Mouse (Mus musculus) intestine, embryonic 14.5 days (tissue): ENCODE measurements at regions not wholly inside any gene's neighbourhood (a gene's known extent, or its start where the extent isn't known, plus 50 kb on each side); places are given as distances from the start of the nearest gene placed in this dataset.

Experiments
- ATAC-seq: fragments of 200-750 bp; cut with Nextera tagmentation; replicated peaks from 2 replicates; pipeline ENCODE4 v1.8.0; 2017; ENCODE audit warnings: low read depth, moderate number of reproducible peaks, moderate TSS enrichment, moderate library complexity; ENCODE audit not compliant: low FRiP score, low TSS enrichment
- DNase-seq: peaks from one replicate; pipeline ENCODE4 v3.0.0-alpha.2; 2018; ENCODE audit warnings: low spot score
- H3K27ac ChIP-seq: fragments of 300-500 bp; sonication (generic); 2 replicates; pipeline ENCODE4 v1.5.1; 2014; ENCODE audit warnings: low read depth, mild to moderate bottlenecking, control low read depth
- H3K27me3 ChIP-seq: fragments of 300-500 bp; sonication (generic); replicated peaks from 2 replicates; pipeline ENCODE4 v1.6.1; 2014; ENCODE audit warnings: low read length, control low read depth; ENCODE audit not compliant: control insufficient read depth, insufficient read depth
- H3K36me3 ChIP-seq: fragments of 300-500 bp; sonication (generic); 2 replicates; pipeline ENCODE4 v1.6.1; 2014; ENCODE audit warnings: low read length, control low read depth; ENCODE audit not compliant: control insufficient read depth, insufficient read depth
- H3K4me1 ChIP-seq: fragments of 300-500 bp; sonication (generic); replicated peaks from 2 replicates; pipeline ENCODE4 v1.6.1; 2014; ENCODE audit warnings: low read length, control low read depth, mixed read lengths; ENCODE audit not compliant: control insufficient read depth, insufficient read depth
- H3K4me2 ChIP-seq: fragments of 300-500 bp; sonication (generic); 2 replicates; pipeline ENCODE4 v1.6.1; 2014; ENCODE audit warnings: low read length
- H3K4me3 ChIP-seq: fragments of 300-500 bp; sonication (generic); 2 replicates; pipeline ENCODE4 v1.5.1; 2014; ENCODE audit warnings: low read depth, low read length, control low read depth, mixed read lengths
- H3K9ac ChIP-seq: fragments of 300-500 bp; sonication (generic); 2 replicates; pipeline ENCODE4 v1.6.1; 2014; ENCODE audit warnings: mild to moderate bottlenecking, low read length
- H3K9me3 ChIP-seq: fragments of 300-500 bp; sonication (generic); 2 replicates; pipeline ENCODE4 v1.6.1; 2016; ENCODE audit warnings: low read length, control low read depth; ENCODE audit not compliant: control insufficient read depth
- WGBS: fragments of 180-500 bp; shearing (Covaris S2); extraction: QIAGEN DNeasy Blood & Tissue Kit; methylation state at CpG from one replicate; pipeline ENCODE4 v1.1.7; 2014; 5-methylcytosine and 5-hydroxymethylcytosine counted together

GRCm38 (mm10) chr15:62181454-62181910, 1258.7 kb upstream of the A1bg start:
- no peak overlapping the region for H3K4me2 ChIP-seq
- H3K4me1 ChIP-seq, result no peaks in the 10 kb centered on the region
- ATAC-seq (no peak), DNase-seq (no peak)
- no peak overlapping the region for H3K9ac ChIP-seq
- 0 out of 2 replicates have a peak, but pooled peaks cover 3% of the 10 kb centered on the region for H3K36me3 ChIP-seq
- no peak overlapping the region for H3K27ac ChIP-seq
- no peak overlapping the region for H3K4me3 ChIP-seq
- H3K27me3 ChIP-seq, result no peaks in the 10 kb centered on the region
- WGBS, result 84% methylated on average over 2 of the region's 2 CpGs
- no peaks in the 10 kb centered on the region for H3K9me3 ChIP-seq

DNA sequence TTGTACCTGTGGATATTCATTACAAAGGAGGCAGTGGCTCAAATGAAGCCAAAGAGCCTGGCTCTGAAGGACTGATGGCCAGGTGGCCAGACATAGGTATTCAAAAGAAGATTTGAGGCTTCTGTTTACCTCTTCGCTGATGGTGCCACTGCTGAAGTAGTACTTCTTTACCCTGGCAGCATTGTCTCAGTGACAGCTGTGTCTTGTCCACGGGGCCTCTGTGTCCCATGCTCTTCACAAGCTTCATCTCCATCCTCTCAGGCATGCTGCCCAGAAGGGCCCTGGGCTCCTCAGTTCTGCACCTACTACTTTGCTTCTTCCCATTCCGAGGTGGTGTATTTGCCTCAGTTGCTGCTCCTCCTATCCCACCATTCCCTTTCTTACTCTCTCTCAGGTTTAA, 1257.9 kb upstream of the A1bg start:
- no peak overlapping the region for H3K27ac ChIP-seq
- 0 out of 2 replicates have a peak, but pooled peaks cover 3% of the 10 kb centered on the region for H3K36me3 ChIP-seq
- WGBS, result 81% methylated on average over 3 of the region's 3 CpGs
- no peak overlapping the region for H3K4me2 ChIP-seq
- no peaks in the 10 kb centered on the region for H3K4me1 ChIP-seq
- no peaks in the 10 kb centered on the region for H3K9me3 ChIP-seq
- no peak for ATAC-seq
- H3K4me3 ChIP-seq, result no peak overlapping the region
- H3K27me3 ChIP-seq, result no peaks in the 10 kb centered on the region
- H3K9ac ChIP-seq, result no peak overlapping the region
- no peak for DNase-seq

DNA sequence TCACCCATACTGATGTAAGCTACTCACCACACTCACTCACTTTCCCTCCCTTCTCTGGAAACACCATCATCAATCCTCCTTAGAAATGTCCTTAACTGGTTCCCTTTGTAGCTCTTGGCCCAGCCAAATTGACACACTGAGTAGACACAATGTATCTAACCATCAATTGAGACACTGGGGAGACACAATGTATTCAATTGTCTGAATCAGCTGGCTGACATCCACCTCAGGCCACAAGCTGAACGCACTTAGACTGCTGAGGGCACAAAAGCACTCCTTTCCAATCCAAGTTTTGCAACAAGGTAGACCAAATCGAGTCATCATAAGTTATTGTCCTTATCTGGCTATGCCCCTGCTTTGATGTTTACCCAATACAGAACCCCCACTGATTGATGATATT, 1257.0 kb upstream of the A1bg start:
- Histone ChIP-seq H3K9me3 (no peaks in the 10 kb centered on the region), H3K4me2 (no peak overlapping the region), H3K36me3 (0 out of 2 replicates have a peak, but pooled peaks cover 3% of the 10 kb centered on the region), H3K4me3 (no peak overlapping the region), H3K9ac (no peak overlapping the region), H3K27me3 (no peaks in the 10 kb centered on the region), H3K4me1 (no peaks in the 10 kb centered on the region), H3K27ac (no peak overlapping the region)
- DNase-seq (no peak), ATAC-seq (no peak)
- 92% methylated on average over 2 of the region's 2 CpGs for WGBS

DNA sequence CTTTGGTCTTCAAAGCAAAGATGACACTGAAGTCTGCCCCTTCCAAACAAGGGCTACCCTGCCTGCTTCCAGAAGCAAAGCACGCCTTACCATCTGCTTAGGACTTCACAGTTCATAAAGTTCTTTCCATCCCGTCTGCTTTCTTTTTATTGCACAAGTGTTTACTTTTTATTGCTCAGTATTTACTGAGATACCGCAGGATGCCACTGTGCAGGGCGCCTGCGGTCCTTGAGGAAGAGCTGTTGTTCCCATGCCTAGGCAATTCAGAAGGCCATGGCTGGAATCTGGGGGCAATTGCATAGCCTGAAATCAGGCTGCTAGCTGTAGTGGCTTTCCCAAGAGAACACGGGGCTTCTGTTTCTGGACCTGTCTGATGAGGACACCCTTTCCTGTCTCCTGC, 1255.8 kb upstream of the A1bg start:
- Histone ChIP-seq H3K36me3 (0 out of 2 replicates have a peak, but pooled peaks cover 3% of the 10 kb centered on the region), H3K27me3 (no peaks in the 10 kb centered on the region), H3K4me2 (no peak overlapping the region), H3K27ac (no peak overlapping the region), H3K4me1 (no peaks in the 10 kb centered on the region), H3K9ac (no peak overlapping the region), H3K4me3 (no peak overlapping the region), H3K9me3 (no peaks in the 10 kb centered on the region)
- 36% methylated on average over 6 of the region's 6 CpGs for WGBS
- ATAC-seq (no peak), DNase-seq (no peak)

DNA sequence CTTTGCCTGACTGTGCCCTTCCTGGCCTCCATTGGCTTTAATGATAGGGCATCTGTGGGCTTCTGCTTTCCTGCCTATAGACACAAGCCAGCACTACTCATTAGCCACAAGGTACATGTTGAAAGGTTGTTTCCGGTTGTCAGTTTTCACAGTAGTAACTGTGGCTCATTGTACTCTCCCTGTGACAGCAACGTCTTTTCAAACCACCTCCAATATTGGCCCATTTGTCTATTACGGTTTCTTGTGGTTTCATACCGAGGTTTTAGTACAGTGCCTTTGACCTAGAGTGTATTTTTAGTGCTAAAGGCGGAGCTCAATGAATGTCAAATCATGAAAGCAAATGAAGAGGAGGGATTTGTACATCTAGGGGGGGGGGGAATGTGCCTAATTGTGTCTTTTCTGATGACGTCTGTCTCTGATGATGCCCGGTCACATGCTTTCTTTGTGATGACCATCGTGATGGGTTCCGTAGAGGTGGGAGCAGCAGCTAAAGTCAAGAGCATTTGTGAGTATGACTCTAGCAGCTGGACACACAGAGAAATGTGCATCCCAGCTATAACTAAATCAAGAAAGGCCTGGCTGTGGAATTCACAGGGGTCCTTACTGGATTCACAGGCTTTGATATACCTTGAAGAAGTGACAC, 1255.1 kb upstream of the A1bg start:
- Histone ChIP-seq H3K27me3 (no peaks in the 10 kb centered on the region), H3K9me3 (no peaks in the 10 kb centered on the region), H3K4me2 (no peak overlapping the region), H3K27ac (no peak overlapping the region), H3K36me3 (0 out of 2 replicates have a peak, but pooled peaks cover 3% of the 10 kb centered on the region), H3K4me3 (no peak overlapping the region), H3K9ac (no peak overlapping the region), H3K4me1 (no peaks in the 10 kb centered on the region)
- 90% methylated on average over 9 of the region's 9 CpGs for WGBS
- DNase-seq, result no peak
- no peak for ATAC-seq

DNA sequence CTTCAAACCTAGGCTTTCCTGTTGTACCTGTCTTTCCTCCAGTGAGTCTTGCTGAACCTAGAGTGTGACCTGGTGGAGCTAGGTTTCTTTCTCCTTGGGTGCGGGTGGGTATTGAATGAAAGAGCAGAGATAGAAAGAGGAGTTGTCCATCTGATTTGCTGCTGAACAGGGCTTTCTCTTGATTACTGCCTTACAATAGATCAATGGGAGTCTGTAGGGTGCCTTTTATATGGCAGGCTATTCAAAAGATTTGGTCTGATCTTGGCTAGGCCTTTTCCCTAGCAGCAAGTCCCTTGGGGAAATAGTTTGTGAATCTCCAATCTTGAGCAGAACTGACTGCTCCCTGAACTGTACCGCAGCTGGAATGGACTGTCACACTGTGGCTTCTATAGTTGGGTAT, 1253.3 kb upstream of the A1bg start:
- Histone ChIP-seq H3K9ac (no peak overlapping the region), H3K4me2 (no peak overlapping the region), H3K36me3 (no peaks in the 10 kb centered on the region), H3K27me3 (no peaks in the 10 kb centered on the region), H3K9me3 (no peaks in the 10 kb centered on the region), H3K4me3 (no peak overlapping the region), H3K4me1 (no peaks in the 10 kb centered on the region), H3K27ac (no peak overlapping the region)
- no peak for DNase-seq
- no peak for ATAC-seq
- 98% methylated on average over 2 of the region's 2 CpGs for WGBS

DNA sequence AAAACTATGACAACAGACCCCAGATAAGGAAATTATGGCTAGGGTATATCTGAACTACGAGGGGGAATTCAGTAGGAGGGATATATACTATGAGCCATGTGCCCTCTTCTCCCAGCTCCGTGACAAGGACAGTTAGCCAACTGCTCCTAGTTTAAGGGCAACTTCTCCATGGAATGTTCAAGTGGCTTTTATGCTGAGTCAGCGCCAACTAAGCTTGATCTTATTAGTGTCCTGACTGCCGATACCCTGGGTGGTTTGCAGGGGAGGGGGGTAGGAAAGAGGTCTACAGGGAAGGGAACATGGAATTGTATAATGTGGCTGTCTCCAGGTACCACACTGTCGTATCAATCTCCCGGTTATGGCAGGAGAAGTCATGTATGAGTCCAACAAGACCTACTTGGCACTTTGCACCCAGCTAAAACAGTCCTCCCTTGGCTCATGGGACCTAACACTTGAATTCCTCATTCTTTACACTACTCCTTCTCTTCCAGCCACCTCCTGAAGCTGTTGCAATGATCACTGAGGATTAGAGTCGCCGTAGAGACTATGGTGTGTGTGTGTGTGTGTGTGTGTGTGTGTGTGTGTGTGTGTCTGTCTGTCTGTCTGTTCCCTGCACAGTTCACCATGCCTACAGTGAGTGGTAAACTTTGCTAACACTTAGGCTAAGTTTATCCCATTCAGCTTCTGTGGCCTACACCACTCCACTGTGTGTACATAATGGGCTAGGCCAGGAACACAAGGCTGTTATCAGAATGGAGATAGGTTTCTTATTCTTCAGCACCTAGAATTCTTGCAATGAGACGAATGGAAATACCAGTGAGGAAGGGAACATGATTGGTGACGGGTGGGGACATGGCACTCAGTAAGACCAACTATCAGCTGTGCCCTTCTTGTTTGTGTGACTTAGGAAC, 1251.1 kb upstream of the A1bg start:
- no peak overlapping the region for H3K27ac ChIP-seq
- ATAC-seq, result no peak

GRCm38 (mm10) chr15:62171632-62172031, 1248.8 kb upstream of the A1bg start:
- Histone ChIP-seq H3K9me3 (no peaks in the 10 kb centered on the region), H3K9ac (no peak overlapping the region), H3K4me2 (no peak overlapping the region), H3K4me1 (no peaks in the 10 kb centered on the region), H3K27ac (no peak overlapping the region), H3K36me3 (no peaks in the 10 kb centered on the region), H3K27me3 (no peaks in the 10 kb centered on the region), H3K4me3 (no peak overlapping the region)
- ATAC-seq (no peak), DNase-seq (no peak)
- WGBS, result 65% methylated on average over 7 of the region's 7 CpGs

More for the DNA sequence above, 1251.1 kb upstream of the A1bg start:
- no peak overlapping the region for H3K4me3 ChIP-seq
- H3K27me3 ChIP-seq, result no peaks in the 10 kb centered on the region
- no peaks in the 10 kb centered on the region for H3K9me3 ChIP-seq
- no peak for DNase-seq
- no peak overlapping the region for H3K9ac ChIP-seq
- H3K36me3 ChIP-seq, result no peaks in the 10 kb centered on the region
- 91% methylated on average over 10 of the region's 10 CpGs for WGBS
- H3K4me1 ChIP-seq, result no peaks in the 10 kb centered on the region
- H3K4me2 ChIP-seq, result no peak overlapping the region
